Mouse (Mus musculus) neural tube, embryonic 13.5 days (tissue): ENCODE results near the gene Defb41. TPM values are rescaled to one million over a fixed set of nuclear protein-coding genes. Genes with fewer than 3 reads are reported as not detected.
"Not testable (repeated sequence)": the region's sequence is repeated elsewhere in the genome, so short reads cannot be mapped to it uniquely, and the experiment has no call there.

ENCODE experiments used
- ATAC-seq: fragments of 200-750 bp; cut with Nextera tagmentation; 2 replicates; pipeline ENCODE4 v1.8.0; 2017; ENCODE audit warnings: low read depth, mild to moderate bottlenecking, moderate TSS enrichment, moderate library complexity
- H3K27ac ChIP-seq: fragments of 300-500 bp; sonication (generic); replicated peaks from 2 replicates; pipeline ENCODE4 v1.5.1; 2015; ENCODE audit warnings: moderate library complexity, mild to moderate bottlenecking, inconsistent platforms
- H3K27me3 ChIP-seq: fragments of 300-500 bp; sonication (generic); 2 replicates; pipeline ENCODE4 v1.6.1; 2015; ENCODE audit warnings: mild to moderate bottlenecking, inconsistent platforms
- H3K36me3 ChIP-seq: fragments of 300-500 bp; sonication (generic); 2 replicates; pipeline ENCODE4 v1.6.1; 2015; ENCODE audit warnings: mild to moderate bottlenecking, inconsistent platforms
- H3K4me1 ChIP-seq: fragments of 300-500 bp; sonication (generic); replicated peaks from 2 replicates; pipeline ENCODE4 v1.6.1; 2015; ENCODE audit warnings: inconsistent platforms
- H3K4me2 ChIP-seq: fragments of 300-500 bp; sonication (generic); 2 replicates; pipeline ENCODE4 v1.6.1; 2015; ENCODE audit warnings: inconsistent platforms, mild to moderate bottlenecking, moderate library complexity
- H3K4me3 ChIP-seq: fragments of 300-500 bp; sonication (generic); 2 replicates; pipeline ENCODE4 v1.5.1; 2015; ENCODE audit warnings: mild to moderate bottlenecking, inconsistent platforms
- H3K9ac ChIP-seq: fragments of 300-500 bp; sonication (generic); 2 replicates; pipeline ENCODE4 v1.6.1; 2015; ENCODE audit warnings: moderate library complexity, mild to moderate bottlenecking, inconsistent platforms
- H3K9me3 ChIP-seq: fragments of 300-500 bp; sonication (generic); 2 replicates; pipeline ENCODE4 v1.6.1; 2016; ENCODE audit warnings: inconsistent platforms
- WGBS: fragments of 180-500 bp; shearing (Covaris S2); methylation state at CpG from one replicate; pipeline ENCODE4 v1.1.7; 2015; 5-methylcytosine and 5-hydroxymethylcytosine counted together
- polyA plus RNA-seq: library from polyadenylated mRNA; unstranded; fragments of >200 nt; fragmentation: Nextera tagmentation; extraction: Ambion mirVana; gene quantifications from 2 replicates; pipeline ENCODE4 v1.2.1, GENCODE M21; 2015

The Defb41 gene
- polyA plus RNA-seq: not detected in 2 replicates

DNA sequence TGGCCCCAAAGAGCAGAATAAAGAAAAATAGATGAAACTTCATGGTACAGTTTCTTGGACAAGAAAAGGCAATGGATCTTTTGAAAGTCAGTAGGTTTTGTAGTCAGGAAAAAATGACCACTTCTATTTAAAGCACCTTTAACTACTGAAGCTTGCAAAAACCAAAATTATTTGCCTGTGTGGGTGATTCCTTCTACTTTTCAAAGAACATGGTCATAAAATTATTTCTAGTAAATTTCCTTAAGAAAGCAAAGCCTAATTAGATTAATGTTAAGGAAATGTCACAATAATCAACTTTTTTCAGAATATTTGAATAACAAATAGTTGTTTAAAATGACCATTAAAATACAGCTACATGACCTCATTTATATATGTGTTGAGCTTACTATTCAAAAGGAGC is at the start of gene Defb41:
Gene Defb41 (minus strand): TSS at position 101 of the 400 bp plus-strand sequence.
- no peaks in the 10 kb centered on the region for H3K36me3 ChIP-seq
- no peak within 1 kb of the TSS for H3K4me2 ChIP-seq
- no peak within 1 kb of the TSS for H3K9ac ChIP-seq
- H3K27ac ChIP-seq: no peak within 1 kb of the TSS
- no peak within 1 kb of the TSS for H3K4me3 ChIP-seq
- no peak for ATAC-seq
- H3K27me3 ChIP-seq: no peaks in the 10 kb centered on the region
- H3K9me3 ChIP-seq: no peaks in the 10 kb centered on the region
- no peaks in the 10 kb centered on the region for H3K4me1 ChIP-seq

DNA sequence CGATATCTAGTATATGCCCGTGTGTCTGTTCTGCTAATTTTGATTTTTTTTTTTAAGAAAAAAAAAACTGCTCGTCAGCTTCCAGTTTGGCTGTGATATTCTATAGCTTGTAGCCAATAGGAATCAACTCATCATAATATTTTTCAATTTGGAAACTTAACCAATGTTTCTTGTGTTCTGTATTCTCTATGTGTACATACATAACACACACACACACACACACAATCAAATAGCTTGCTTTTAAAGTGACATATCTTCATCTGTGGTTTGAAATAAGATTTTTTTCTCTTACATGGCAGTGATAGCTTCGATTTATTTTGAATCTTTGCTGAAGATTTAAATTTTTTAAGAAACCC is 43.5 kb upstream of the Defb41 start:
- Histone ChIP-seq H3K36me3 (no peaks in the 10 kb centered on the region), H3K4me3 (no peak overlapping the region), H3K27me3 (no peaks in the 10 kb centered on the region), H3K9me3 (no peaks in the 10 kb centered on the region), H3K27ac (no peak overlapping the region), H3K4me1 (no peaks in the 10 kb centered on the region), H3K4me2 (no peak overlapping the region), H3K9ac (no peak overlapping the region)
- 83% methylated on average over 4 of the region's 4 CpGs for WGBS
- no peak for ATAC-seq

GRCm38 (mm10) chr1:18307545-18308473 is 42.9 kb upstream of the Defb41 start:
- H3K9me3 ChIP-seq: no peaks in the 10 kb centered on the region
- no peak overlapping the region for H3K27ac ChIP-seq
- WGBS: 80% methylated on average over 12 of the region's 12 CpGs
- no peak overlapping the region for H3K4me3 ChIP-seq
- H3K9ac ChIP-seq: no peak overlapping the region
- H3K4me1 ChIP-seq: no peaks in the 10 kb centered on the region
- H3K27me3 ChIP-seq: no peaks in the 10 kb centered on the region
- ATAC-seq: no peak
- H3K36me3 ChIP-seq: no peaks in the 10 kb centered on the region
- H3K4me2 ChIP-seq: no peak overlapping the region

DNA sequence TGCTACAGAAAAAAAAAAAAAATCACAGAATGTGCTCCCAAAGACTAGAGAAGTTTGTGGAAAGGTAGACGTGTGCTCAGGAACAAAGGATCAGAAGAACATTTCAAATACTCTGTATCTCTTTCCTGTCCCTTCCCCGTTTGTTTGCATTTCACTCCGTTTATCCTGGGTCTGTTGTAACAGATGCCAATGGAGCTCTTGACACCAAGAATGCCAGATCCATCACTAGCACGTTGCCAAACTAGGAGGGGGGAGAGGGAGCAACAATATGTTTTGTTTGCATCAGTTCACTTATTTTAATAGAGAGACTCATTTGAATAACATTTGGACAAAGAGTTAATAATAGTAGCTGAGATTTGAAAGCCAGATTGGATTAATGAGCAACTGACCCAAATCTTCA is 27.6 kb upstream of the Defb41 start:
- WGBS: 54% methylated on average over 4 of the region's 4 CpGs
- no peak for ATAC-seq

DNA sequence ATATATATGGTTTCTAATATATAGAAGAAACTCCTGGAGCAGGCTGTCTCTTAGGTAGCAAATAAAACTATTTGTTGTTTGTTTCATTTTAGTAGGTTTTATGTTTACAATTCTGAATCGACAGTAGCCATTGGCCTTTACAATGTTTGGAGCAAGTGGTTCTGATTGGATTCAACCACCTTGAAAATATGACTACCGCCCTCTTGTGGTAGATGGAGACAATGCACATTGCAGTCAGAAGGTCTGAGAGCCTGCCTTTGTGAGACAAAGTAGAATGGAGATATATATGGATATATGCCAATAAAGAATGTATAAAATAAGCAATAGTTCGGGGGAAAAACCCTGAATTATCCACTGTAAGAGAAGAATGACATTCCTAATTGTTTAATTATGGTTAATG is 23.9 kb upstream of the Defb41 start:
- no peak for ATAC-seq
- H3K9me3 ChIP-seq: no peaks in the 10 kb centered on the region
- no peaks in the 10 kb centered on the region for H3K27me3 ChIP-seq
- 42% methylated on average over 3 of the region's 3 CpGs for WGBS
- no peak overlapping the region for H3K4me2 ChIP-seq
- H3K4me1 ChIP-seq: no peaks in the 10 kb centered on the region
- H3K27ac ChIP-seq: no peak overlapping the region
- no peaks in the 10 kb centered on the region for H3K36me3 ChIP-seq
- H3K9ac ChIP-seq: no peak overlapping the region
- H3K4me3 ChIP-seq: no peak overlapping the region

More for the DNA sequence above, 27.6 kb upstream of the Defb41 start:
- Histone ChIP-seq H3K9ac (no peak overlapping the region), H3K27me3 (no peaks in the 10 kb centered on the region), H3K9me3 (no peaks in the 10 kb centered on the region), H3K36me3 (no peaks in the 10 kb centered on the region), H3K4me3 (no peak overlapping the region), H3K4me1 (no peaks in the 10 kb centered on the region), H3K4me2 (no peak overlapping the region), H3K27ac (no peak overlapping the region)

GRCm38 (mm10) chr1:18287371-18287770 is 22.4 kb upstream of the Defb41 start:
- ATAC-seq: no peak
- Histone ChIP-seq H3K4me1 (no peaks in the 10 kb centered on the region), H3K4me2 (no peak overlapping the region), H3K9me3 (no peaks in the 10 kb centered on the region), H3K27me3 (no peaks in the 10 kb centered on the region), H3K36me3 (no peaks in the 10 kb centered on the region), H3K4me3 (no peak overlapping the region), H3K27ac (no peak overlapping the region), H3K9ac (no peak overlapping the region)

DNA sequence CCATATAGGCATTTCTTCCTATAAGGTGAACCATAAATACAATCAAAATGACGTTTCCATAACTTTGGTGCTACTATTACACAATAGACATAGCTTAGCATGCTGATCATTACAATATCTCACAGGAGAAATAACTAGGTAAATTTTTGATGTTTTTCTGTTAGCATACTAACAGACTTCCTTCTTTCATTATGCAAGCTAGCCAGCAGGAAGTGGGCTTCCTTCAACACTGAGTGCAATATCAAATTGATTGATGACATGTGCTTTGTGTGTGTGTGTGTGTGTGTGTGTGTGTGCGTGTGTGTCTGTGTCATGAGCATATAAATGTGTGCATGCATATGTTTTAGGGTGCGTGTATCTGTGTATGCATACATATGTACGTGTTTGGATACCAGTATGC is 6.2 kb upstream of the Defb41 start:
- Histone ChIP-seq H3K4me1 (no peaks in the 10 kb centered on the region), H3K9ac (no peak overlapping the region), H3K36me3 (no peaks in the 10 kb centered on the region), H3K27me3 (no peaks in the 10 kb centered on the region), H3K9me3 (no peaks in the 10 kb centered on the region), H3K27ac (no peak overlapping the region), H3K4me3 (no peak overlapping the region), H3K4me2 (no peak overlapping the region)
- 90% methylated on average over 4 of the region's 4 CpGs for WGBS
- ATAC-seq: no peak

DNA sequence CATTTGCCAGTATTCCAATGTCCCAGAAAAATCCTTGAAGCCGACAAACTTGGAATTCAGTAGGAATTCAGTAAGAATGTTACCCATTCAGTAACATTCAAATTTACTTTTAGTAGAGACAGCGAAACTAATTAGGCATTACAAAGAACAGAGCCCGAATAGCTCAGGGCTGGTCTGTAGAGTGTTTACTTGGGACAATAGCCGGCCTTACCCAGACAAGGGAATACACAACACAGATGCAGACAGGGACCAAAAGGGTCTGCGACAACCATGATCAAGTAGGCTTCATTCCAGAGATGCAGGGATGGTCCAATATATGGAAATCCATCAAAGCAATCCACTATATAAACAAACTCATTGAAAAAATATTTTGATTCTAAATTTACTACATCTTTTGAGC is 3.9 kb upstream of the Defb41 start:
- no peak overlapping the region for H3K4me3 ChIP-seq
- WGBS: 51% methylated on average over 5 of the region's 5 CpGs
- H3K27me3 ChIP-seq: no peaks in the 10 kb centered on the region
- H3K4me2 ChIP-seq: no peak overlapping the region
- H3K4me1 ChIP-seq: no peaks in the 10 kb centered on the region
- H3K36me3 ChIP-seq: no peaks in the 10 kb centered on the region
- H3K9me3 ChIP-seq: no peaks in the 10 kb centered on the region
- no peak overlapping the region for H3K9ac ChIP-seq
- ATAC-seq: no peak
- H3K27ac ChIP-seq: no peak overlapping the region

- WGBS: 89% methylated on average over 9 of the region's 9 CpGs
- not testable (repeated sequence) for H3K36me3 ChIP-seq, H3K9ac ChIP-seq, ATAC-seq, H3K4me2 ChIP-seq, H3K27ac ChIP-seq, H3K9me3 ChIP-seq, H3K27me3 ChIP-seq, H3K4me1 ChIP-seq, H3K4me3 ChIP-seq
These were observed 18.9 kb downstream of the Defb41 start for GRCm38 (mm10) chr1:18245801-18246580.

DNA sequence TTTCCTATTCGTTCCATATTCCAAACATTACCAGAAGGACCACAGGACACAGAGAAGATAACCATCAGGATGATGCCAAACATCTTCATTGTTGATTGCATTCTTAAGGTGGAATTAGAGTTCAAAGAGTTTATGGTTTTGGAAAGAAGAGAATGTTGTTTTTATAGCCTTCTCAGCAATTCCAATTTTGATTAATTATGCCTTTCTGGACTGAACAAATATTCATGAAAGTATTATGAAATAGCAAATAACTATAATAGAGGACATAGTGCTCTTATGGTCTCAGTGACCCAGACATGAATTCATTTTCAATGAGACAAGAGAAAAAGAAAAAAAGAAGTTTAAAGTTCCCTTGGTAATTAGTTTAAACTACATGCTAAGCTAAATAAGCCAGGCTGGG is 27.6 kb downstream of the Defb41 start, which contains the start of gene Defb18:
Gene Defb18 (minus strand): TSS at position 101 of the 400 bp plus-strand sequence.
- Histone ChIP-seq H3K27ac (no peak within 1 kb of the TSS), H3K4me3 (no peak within 1 kb of the TSS), H3K4me1 (no peaks in the 10 kb centered on the region), H3K4me2 (no peak within 1 kb of the TSS), H3K36me3 (no peaks in the 10 kb centered on the region), H3K9me3 (no peaks in the 10 kb centered on the region), H3K9ac (no peak within 1 kb of the TSS), H3K27me3 (no peaks in the 10 kb centered on the region)
- ATAC-seq: no peak
- 77% methylated on average over 1 of the region's 1 CpGs for WGBS

- H3K4me2 ChIP-seq: no peak overlapping the region
- H3K9me3 ChIP-seq: no peaks in the 10 kb centered on the region
- H3K4me1 ChIP-seq: no peaks in the 10 kb centered on the region
- no peak overlapping the region for H3K9ac ChIP-seq
- no peaks in the 10 kb centered on the region for H3K27me3 ChIP-seq
- no peaks in the 10 kb centered on the region for H3K36me3 ChIP-seq
- 10% methylated on average over 3 of the region's 3 CpGs for WGBS
- no peak overlapping the region for H3K4me3 ChIP-seq
- H3K27ac ChIP-seq: no peak overlapping the region
- no peak for ATAC-seq
These were observed 41.5 kb downstream of the Defb41 start for GRCm38 (mm10) chr1:18223385-18223945.
